Mouse (Mus musculus): ENCODE measurements at regions not wholly inside any gene's neighbourhood (a gene's known extent, or its start where the extent isn't known, plus 50 kb on each side); places are given as distances from the start of the nearest gene placed in this dataset.

DNA sequence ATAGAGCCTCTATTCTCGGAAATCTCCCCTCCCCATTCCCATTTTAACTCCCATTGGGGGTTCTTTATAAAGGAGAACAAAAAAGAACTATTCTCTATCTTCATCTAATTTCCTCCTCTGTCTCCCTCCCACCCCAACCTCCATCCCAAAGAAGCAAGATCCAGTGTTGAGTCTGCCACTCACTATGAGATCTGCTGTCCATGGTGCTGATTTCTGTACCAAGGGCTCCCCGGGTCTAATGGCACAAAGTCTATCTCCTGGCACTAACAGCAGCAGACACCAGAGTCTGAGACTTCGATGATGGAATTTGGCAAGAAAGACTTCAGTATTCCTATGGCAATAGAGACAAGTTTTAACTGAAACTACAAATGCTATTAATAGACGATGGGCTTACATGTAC is 68.7 kb upstream of the E2f7 start:
- Histone ChIP-seq H3K36me3 (no peaks in the 10 kb centered on the region), H3K4me2 (no peak overlapping the region), H3K4me1 (replicated peaks) (no peaks in the 10 kb centered on the region), H3K27ac (replicated peaks) (no peak overlapping the region), H3K4me3 (no peak overlapping the region), H3K27me3 (no peaks in the 10 kb centered on the region), H3K9me3 (no peaks in the 10 kb centered on the region), H3K9ac (no peak overlapping the region)
- ATAC-seq (ENCODE audit: low read depth) = no peak
- WGBS = 69% methylated on average over 4 of the region's 4 CpGs
